Mouse (Mus musculus) brain, embryonic 18.5 days (tissue): ENCODE measurements around the gene Susd1.

Experiments used
- DNase-seq: peaks from one replicate; pipeline ENCODE4 v3.0.0-alpha.2; 2012; ENCODE audit warnings: low read depth, low spot score

Susd1 gene

GRCm38 (mm10) chr4:59437990-59438854, at the start of gene Susd1:
Susd1 (minus strand) TSS chr4:59438633.
- DNase-seq = no peak

- no peak for DNase-seq
Measured at GRCm38 (mm10) chr4:59471306-59471705, 32.9 kb upstream of the Susd1 start.

DNA sequence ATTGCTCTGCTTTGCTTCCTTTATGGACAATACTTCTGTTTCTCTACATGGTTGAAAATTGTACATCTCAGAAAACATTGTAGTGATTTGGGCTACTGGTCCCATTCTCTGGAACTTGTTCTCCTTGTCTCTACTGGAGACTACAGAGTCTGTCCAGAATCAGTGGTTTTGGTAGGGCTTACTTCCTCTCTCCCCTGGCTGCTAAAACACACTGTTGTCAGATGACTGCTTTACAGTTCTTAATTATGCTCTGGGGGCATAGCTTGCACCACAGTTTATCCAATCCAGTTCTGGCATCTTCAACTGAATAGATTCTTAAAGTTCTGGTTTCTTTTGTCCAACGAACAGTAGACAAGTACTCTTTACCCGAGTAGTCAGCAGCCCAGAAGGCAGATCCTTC, 27.0 kb upstream of the Susd1 start:
- no peak for DNase-seq

GRCm38 (mm10) chr4:59464661-59465060, 26.2 kb upstream of the Susd1 start:
- DNase-seq = no peak

DNA sequence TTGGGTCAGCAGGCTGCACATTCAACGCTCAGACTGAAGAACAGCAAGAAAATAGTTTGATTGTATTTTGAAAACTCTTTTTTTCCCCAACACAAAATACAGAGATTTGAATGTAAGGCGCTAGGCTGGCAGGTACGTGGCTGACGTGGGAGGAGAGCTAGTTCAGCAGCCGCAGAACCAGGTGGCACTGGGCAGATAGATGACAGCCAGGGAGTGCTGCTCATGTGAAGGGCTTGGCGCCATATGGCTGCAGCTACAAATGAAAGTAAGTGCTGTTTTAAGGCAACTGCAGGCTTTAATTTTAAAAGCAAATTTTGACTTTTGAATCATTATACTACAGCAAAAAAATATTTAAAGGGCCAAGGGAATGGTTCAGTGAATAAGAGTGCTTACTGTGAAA, 24.1 kb upstream of the Susd1 start:
- DNase-seq = no peak

DNA sequence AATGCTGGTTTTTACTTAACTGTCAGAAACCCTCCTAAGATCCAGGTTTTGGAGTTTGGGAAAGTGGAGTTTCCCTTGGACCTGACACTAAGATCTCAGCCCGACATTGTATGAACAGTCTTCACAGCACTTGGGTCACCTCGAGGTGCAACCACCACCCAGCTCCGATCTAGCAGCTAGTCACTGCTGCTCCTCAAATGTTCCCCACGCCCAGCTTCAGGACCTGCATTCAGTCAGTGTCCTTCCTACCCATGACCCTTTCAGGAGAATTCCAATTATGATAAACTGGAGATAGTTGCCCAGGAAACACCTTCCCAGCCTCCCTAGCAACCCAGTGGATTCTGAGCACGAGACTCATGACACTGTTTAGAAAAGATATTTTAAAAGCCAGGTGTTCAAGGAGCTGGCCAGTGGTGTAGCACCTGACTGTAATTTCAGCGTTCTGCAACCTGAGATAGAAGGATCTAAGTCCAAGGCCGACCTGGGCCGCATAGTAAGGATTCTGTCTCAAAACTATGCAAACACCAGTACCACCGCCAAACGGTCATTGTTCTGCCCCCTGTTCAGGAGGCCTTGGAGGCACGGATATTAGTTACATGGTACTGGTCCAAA, 22.8 kb upstream of the Susd1 start:
- no peak for DNase-seq

GRCm38 (mm10) chr4:59459216-59459955, 21.0 kb upstream of the Susd1 start:
- DNase-seq = peak; percentile 60

GRCm38 (mm10) chr4:59457941-59458340, 19.5 kb upstream of the Susd1 start:
- DNase-seq = no peak

DNA sequence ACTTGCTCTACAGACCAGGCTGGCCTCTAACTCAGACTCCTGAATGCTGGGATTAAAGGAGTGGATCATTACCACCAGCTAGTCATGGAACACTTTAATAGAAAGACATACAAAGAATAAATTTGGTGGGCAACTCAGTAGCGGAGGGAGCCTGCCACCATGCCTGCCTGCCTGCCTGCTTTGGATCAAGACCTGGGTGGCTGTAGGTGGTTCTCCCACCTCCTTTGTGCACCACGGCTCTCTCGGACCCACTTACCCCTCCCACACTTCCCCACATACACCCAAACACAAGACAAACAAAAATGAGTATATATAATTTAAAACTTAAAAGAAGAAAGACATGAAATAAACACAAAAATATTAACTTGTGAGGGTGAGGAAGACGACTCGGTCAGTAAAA, 18.7 kb upstream of the Susd1 start:
- no peak for DNase-seq

DNA sequence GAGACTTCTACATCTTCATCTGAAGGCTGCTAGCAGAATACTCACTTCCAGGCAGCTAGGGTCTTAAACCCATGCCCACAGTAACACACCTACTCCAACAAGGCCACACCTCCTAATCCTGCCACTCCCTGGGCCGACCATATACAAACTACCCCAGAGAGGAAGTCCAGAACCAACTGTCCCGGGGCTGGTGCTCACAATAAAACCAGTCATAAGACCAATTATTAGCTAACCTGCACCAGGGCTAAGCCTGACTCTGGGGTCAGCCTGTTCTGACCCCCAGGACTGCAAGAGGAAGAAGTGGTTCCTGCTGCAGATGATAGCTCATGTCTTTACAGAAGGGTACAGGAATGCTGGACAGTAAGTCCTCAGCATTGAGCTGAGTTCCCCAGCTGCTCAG, 17.0 kb upstream of the Susd1 start:
- DNase-seq = no peak

DNA sequence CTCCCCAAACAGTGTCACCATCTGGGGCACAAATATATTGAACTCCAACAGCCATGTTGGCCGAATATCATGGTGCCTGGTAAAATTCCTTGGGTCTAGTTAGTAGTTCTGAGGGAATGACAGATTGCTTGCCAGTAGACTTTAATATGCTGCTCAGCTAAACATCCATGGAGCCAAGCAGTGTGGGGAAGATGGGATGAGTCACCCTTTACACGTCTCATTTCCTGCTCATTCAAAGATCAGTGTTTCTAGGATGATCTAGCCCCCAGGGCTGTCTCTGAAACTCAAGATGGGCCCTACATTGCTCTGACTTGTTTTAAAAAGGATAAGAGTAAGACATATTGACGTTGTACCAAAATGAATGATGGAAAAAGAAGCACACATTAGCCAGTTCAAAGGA, 15.6 kb upstream of the Susd1 start:
- no peak for DNase-seq

- DNase-seq = no peak
Measured at GRCm38 (mm10) chr4:59452503-59452933, 14.1 kb upstream of the Susd1 start.

DNA sequence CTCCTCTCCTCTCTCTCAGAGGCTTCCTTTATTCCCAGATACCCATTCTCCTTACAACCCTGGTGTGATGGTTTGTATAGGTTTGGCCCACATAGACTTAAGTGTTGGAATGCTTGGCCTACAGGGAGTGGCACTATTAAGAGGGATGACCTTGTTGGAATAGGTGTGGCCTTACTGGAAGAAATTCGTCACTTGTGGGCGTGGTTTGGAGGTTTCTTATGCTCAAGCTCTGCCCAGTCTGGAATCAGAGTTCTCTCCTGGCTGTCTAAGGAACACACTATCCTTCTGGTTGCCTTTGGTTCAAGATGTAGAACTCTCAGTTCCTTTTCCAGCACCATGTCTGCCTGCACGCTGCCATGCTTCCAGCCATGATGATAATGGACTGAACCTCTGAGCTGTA, 12.5 kb upstream of the Susd1 start:
- DNase-seq = no peak

- no peak for DNase-seq
Measured at GRCm38 (mm10) chr4:59450234-59450854, 11.9 kb upstream of the Susd1 start.

GRCm38 (mm10) chr4:59447296-59447695, 8.9 kb upstream of the Susd1 start:
- no peak for DNase-seq

GRCm38 (mm10) chr4:59445516-59445915, 7.1 kb upstream of the Susd1 start:
- no peak for DNase-seq

- DNase-seq = no peak
Measured at GRCm38 (mm10) chr4:59444994-59445393, 6.6 kb upstream of the Susd1 start.

DNA sequence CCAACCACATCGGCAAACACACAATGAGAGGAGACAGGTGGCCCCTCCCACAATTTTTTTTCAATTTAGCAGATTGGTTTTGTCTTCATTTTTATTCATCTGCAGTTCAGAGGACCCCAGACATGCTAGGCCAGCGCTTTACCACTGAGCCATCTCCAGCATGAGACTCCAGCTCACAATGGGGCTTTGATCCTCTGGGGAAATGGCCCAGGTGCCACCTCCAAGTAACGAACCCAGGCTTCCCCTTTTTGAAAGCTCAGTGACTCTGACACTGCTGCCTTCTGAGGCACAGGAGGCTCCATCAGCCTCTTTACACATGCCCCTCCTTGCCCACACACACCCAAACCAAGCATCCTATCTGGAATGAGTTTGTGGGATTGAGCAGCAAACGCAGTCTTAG, 5.7 kb upstream of the Susd1 start:
- DNase-seq = no peak

DNA sequence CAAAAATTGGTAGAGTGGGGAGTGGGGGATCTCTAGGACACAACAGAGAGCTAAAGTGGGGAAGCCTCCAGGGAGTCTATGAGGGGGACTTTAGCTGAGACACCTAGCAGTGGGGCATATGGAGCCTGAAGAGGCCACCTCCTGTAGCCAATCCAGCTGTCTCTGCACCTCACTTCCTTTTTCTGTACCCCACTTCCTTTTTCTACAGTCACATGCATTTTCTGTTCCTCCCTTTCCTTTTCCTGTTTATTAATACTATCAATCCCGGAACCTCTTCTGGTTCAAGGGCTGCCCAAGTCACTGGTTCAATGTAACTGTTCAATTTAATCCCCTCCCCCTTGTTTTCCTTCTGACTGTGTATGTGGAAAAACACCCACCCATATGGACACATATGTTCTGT, 2.8 kb upstream of the Susd1 start:
- DNase-seq = no peak

DNA sequence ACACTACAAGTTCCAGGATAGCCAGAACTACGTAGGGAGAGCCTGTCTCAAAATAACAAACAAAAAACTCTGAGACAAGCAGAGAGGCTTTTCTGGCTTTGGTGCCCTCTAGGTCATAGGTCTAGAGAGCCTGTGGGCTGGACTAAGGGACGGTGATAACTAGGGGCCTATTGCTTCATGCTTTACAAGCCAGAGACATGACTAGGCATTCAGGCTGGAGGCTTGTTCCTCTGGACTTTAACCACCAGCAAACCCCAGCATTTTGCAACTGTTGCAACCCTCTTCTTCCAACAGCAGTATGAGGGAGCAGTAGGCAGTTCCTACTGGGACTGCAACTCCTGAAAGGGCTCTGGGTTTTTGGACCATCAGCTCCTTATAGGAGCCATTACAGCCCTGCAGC, 1.5 kb upstream of the Susd1 start:
- DNase-seq = no peak

- DNase-seq = no peak
Measured at GRCm38 (mm10) chr4:59439041-59439440, 608 bp upstream of the Susd1 start.

GRCm38 (mm10) chr4:59435951-59436350, 2.5 kb downstream of the Susd1 start:
- no peak for DNase-seq
